Comparison of ENCODE assay signal across 10 mouse cellular contexts in genomic region chr19:30045857-30046256, GRCm38 (mm10). TPM values are rescaled to one million over a fixed set of nuclear protein-coding genes. Genes with fewer than 3 reads are reported as not detected.
A peak's percentile ranks its signal among the peaks of the same experiment; 100 is the strongest.
DNase-seq lines count a peak whose midpoint lies in the region; ATAC-seq and TF ChIP-seq lines count a peak whose summit lies in the region.
"Had no signal": no experiment of that assay in that cellular context is flagged by ENCODE, and none has a peak within 500 bp of the region (broad histone marks: within the 10 kb centered on the region; RNA-seq: fewer than 3 reads in every experiment).

No protein-coding gene starts in this region.

- H3K27ac ChIP-seq in layer of hippocampus, adult 2 months = no peak overlapping the region
- H3K27ac ChIP-seq in bone marrow macrophage, adult 2 months (ENCODE audit: insufficient read depth, low read depth, low read length) = no peak overlapping the region
- H3K27ac ChIP-seq in midbrain, embryonic 15.5 days = no peak overlapping the region
- no peak overlapping the region for H3K27ac ChIP-seq in heart, embryonic 12.5 days (ENCODE audit: poor library complexity, severe bottlenecking)

- peaks cover 6% of the 10 kb centered on the region; the same call in 1 of the 2 replicates for H3K4me1 ChIP-seq in E14TG2a.4 (replicated peaks; ENCODE audit: low read depth, low read length)
- H3K4me1 ChIP-seq in bone marrow macrophage, adult 2 months (ENCODE audit: control insufficient read depth, insufficient read depth, low read length) = peaks cover 8% of the 10 kb centered on the region
- 0 out of 2 replicates have a peak, but pooled peaks cover 5% of the 10 kb centered on the region for H3K4me1 ChIP-seq in midbrain, embryonic 15.5 days
- peaks cover 13% of the 10 kb centered on the region for H3K4me1 ChIP-seq in heart, embryonic 12.5 days (replicated peaks)

- peaks cover 41% of the 10 kb centered on the region for H3K36me3 ChIP-seq in E14TG2a.4 (ENCODE audit: insufficient read depth, low read length)
- H3K36me3 ChIP-seq in midbrain, embryonic 15.5 days (replicated peaks) = no peaks in the 10 kb centered on the region
- H3K36me3 ChIP-seq in heart, embryonic 12.5 days = peaks cover 34% of the 10 kb centered on the region

- peak; percentile 71 for TF ChIP-seq CTCF in layer of hippocampus, adult 2 months (conservative IDR thresholded peaks at IDR 0.05)
- peak; percentile 81 for TF ChIP-seq CTCF in E14TG2a.4 (conservative IDR thresholded peaks at IDR 0.05; ENCODE audit: low read length)
- peak; percentile 32; the same call in 1 of the 2 replicates for TF ChIP-seq CTCF in bone marrow macrophage, adult 2 months (IDR thresholded peaks at IDR 0.05; ENCODE audit: low read depth, low read length)

- H3K4me3 ChIP-seq in layer of hippocampus, adult 2 months = no peak overlapping the region
- H3K4me3 ChIP-seq in E14TG2a.4 (replicated peaks; ENCODE audit: low read length) = no peak overlapping the region
- H3K4me3 ChIP-seq in bone marrow macrophage, adult 2 months (ENCODE audit: insufficient read depth, low read length) = no peak overlapping the region
- no peak overlapping the region for H3K4me3 ChIP-seq in midbrain, embryonic 15.5 days
- no peak overlapping the region for H3K4me3 ChIP-seq in heart, embryonic 12.5 days

- no peaks in the 10 kb centered on the region for H3K9me3 ChIP-seq in E14TG2a.4 (ENCODE audit: low read length)
- H3K9me3 ChIP-seq in midbrain, embryonic 15.5 days = no peaks in the 10 kb centered on the region
- 0 out of 2 replicates have a peak, but pooled peaks cover 2% of the 10 kb centered on the region for H3K9me3 ChIP-seq in heart, embryonic 12.5 days (replicated peaks)

- no peak for DNase-seq in layer of hippocampus, adult 2 months (ENCODE audit: low spot score in 2 of 2)
- no peak for DNase-seq in layer of hippocampus, postnatal 36 days
- peak; percentile 66 for DNase-seq in naive thymus-derived CD4-positive, alpha-beta T cell, adult 2 months (ENCODE audit: low read depth)
- no peak for DNase-seq in adrenal gland, adult 18-20 months (ENCODE audit: low spot score in 2 of 2)

- H3K4me2 ChIP-seq in midbrain, embryonic 15.5 days = no peak overlapping the region
- H3K4me2 ChIP-seq in heart, embryonic 12.5 days = no peak overlapping the region

- no peak overlapping the region for H3K9ac ChIP-seq in midbrain, embryonic 15.5 days
- H3K9ac ChIP-seq in heart, embryonic 12.5 days = no peak overlapping the region

- no peak for ATAC-seq in midbrain, embryonic 15.5 days (replicated peaks)
- no peak for ATAC-seq in heart, embryonic 12.5 days (ENCODE audit: insufficient number of reproducible peaks, low FRiP score)

- WGBS in midbrain, embryonic 15.5 days = 67% methylated on average over 1 of the region's 1 CpGs
- whole genome bisulfite sequencing in heart, embryonic 12.5 days = 39% methylated on average over 1 of the region's 1 CpGs

- TF ChIP-seq POLR2A in bone marrow macrophage, adult 2 months (IDR thresholded peaks at IDR 0.05; ENCODE audit: borderline replicate concordance, low read depth, low read length) = no peak

- no peaks in the 10 kb centered on the region for H3K27me3 ChIP-seq in E14TG2a.4 (ENCODE audit: insufficient read depth, low read length)
- no peaks in the 10 kb centered on the region for H3K27me3 ChIP-seq in midbrain, embryonic 15.5 days (replicated peaks)
- no peaks in the 10 kb centered on the region for H3K27me3 ChIP-seq in heart, embryonic 12.5 days (replicated peaks)

RNA-seq across cellular contexts. Expression of gene Uhrf2, which starts 15.5 kb away (rescaled TPM):
- 10 to 100 TPM; 63.5 to 69.5 TPM for total RNA-seq in layer of hippocampus, adult 2 months (2021)
- total RNA-seq in layer of hippocampus, postnatal 36 days (2021) = 10 to 100 TPM; 67.2 to 82.8 TPM
- polyA plus RNA-seq in bone marrow macrophage, adult 2 months (2012; ENCODE audit: insufficient read depth, insufficient read length, missing spikeins) = 95.4 and 103 TPM in 2 replicates
- total RNA-seq in adrenal gland, adult 18-20 months (2021) = 10 to 100 TPM; 31.7 to 39.0 TPM
- 54.2 and 57.0 TPM in 2 replicates for polyA plus RNA-seq in midbrain, embryonic 15.5 days (2015; fragmentation: Nextera tagmentation; extraction: Ambion mirVana)
- 61.6 and 68.4 TPM in 2 replicates for polyA plus RNA-seq in heart, embryonic 12.5 days (2016; fragmentation: Nextera tagmentation; extraction: Ambion mirVana)

RNA-seq across cellular contexts. Expression of gene Trpd52l3, which starts 42.3 kb away (rescaled TPM):
- total RNA-seq in layer of hippocampus, adult 2 months (2021) = not detected
- total RNA-seq in layer of hippocampus, postnatal 36 days (2021) = not detected
- not detected in 2 replicates for polyA plus RNA-seq in bone marrow macrophage, adult 2 months (2012; ENCODE audit: insufficient read depth, insufficient read length, missing spikeins)
- not detected for total RNA-seq in adrenal gland, adult 18-20 months (2021)
- not detected in 2 replicates for polyA plus RNA-seq in midbrain, embryonic 15.5 days (2015; fragmentation: Nextera tagmentation; extraction: Ambion mirVana)
- polyA plus RNA-seq in heart, embryonic 12.5 days (2016; fragmentation: Nextera tagmentation; extraction: Ambion mirVana) = not detected in 2 replicates
- total RNA-seq: hematopoietic stem cell, adult 5-6 weeks; left cerebral cortex, adult 8-10 months had no signal
